Mouse (Mus musculus) lung, postnatal 0 days (tissue): ENCODE results near the gene Nox4. TPM values are rescaled to one million over a fixed set of nuclear protein-coding genes. Genes with fewer than 3 reads are reported as not detected.

Experiments used
- ATAC-seq: fragments of 200-750 bp; cut with Nextera tagmentation; 2 replicates; pipeline ENCODE4 v1.8.0; 2017; ENCODE audit warnings: moderate library complexity
- DNase-seq: peaks from one replicate; pipeline ENCODE4 v3.0.0-alpha.2; 2016; ENCODE audit warnings: low spot score
- H3K27ac ChIP-seq: fragments of 300-500 bp; sonication (generic); 2 replicates; pipeline ENCODE4 v1.5.1; 2014; ENCODE audit warnings: antibody characterized with exemption, mild to moderate bottlenecking, low read length, mixed read lengths
- H3K27me3 ChIP-seq: fragments of 300-500 bp; sonication (generic); replicated peaks from 2 replicates; pipeline ENCODE4 v1.6.1; 2014; ENCODE audit warnings: low read length, mixed read lengths; ENCODE audit not compliant: insufficient read depth
- H3K36me3 ChIP-seq: fragments of 300-500 bp; sonication (generic); 2 replicates; pipeline ENCODE4 v1.6.1; 2014; ENCODE audit warnings: low read length, mixed read lengths; ENCODE audit not compliant: insufficient read depth
- H3K4me1 ChIP-seq: fragments of 300-500 bp; sonication (generic); 2 replicates; pipeline ENCODE4 v1.6.1; 2014; ENCODE audit warnings: antibody characterized with exemption, low read depth, low read length, mixed read lengths; ENCODE audit not compliant: insufficient read depth
- H3K4me2 ChIP-seq: fragments of 300-500 bp; sonication (generic); replicated peaks from 2 replicates; pipeline ENCODE4 v1.6.1; 2014; ENCODE audit warnings: low read depth, mild to moderate bottlenecking, low read length, moderate library complexity, mixed read lengths
- H3K4me3 ChIP-seq: fragments of 300-500 bp; sonication (generic); 2 replicates; pipeline ENCODE4 v1.5.1; 2014; ENCODE audit warnings: low read depth, low read length
- H3K9ac ChIP-seq: fragments of 300-500 bp; sonication (generic); replicated peaks from 2 replicates; pipeline ENCODE4 v1.6.1; 2014; ENCODE audit warnings: low read depth, mild to moderate bottlenecking
- H3K9me3 ChIP-seq: fragments of 300-500 bp; sonication (generic); 2 replicates; pipeline ENCODE4 v1.6.1; 2016; ENCODE audit warnings: low read length, mixed read lengths
- CTCF ChIP-seq: IDR thresholded peaks from 2 replicates; pipeline ENCODE4 v1.5.1; 2016; ENCODE audit warnings: antibody characterized with exemption, mild to moderate bottlenecking
- EP300 ChIP-seq: IDR thresholded peaks from 2 replicates; pipeline ENCODE4 v1.6.1; 2016; ENCODE audit warnings: antibody characterized with exemption, mild to moderate bottlenecking, control low read depth
- WGBS: fragments of 180-500 bp; shearing (Covaris S2); extraction: QIAGEN DNeasy Blood & Tissue Kit; methylation state at CpG from one replicate; pipeline ENCODE4 v1.1.7; 2014; 5-methylcytosine and 5-hydroxymethylcytosine counted together
- polyA plus RNA-seq: library from polyadenylated mRNA; unstranded; fragments of >200 nt; fragmentation: Nextera tagmentation; extraction: Ambion mirVana; gene quantifications from 2 replicates; pipeline ENCODE4 v1.2.1, GENCODE M21; 2015

Gene Nox4
- polyA plus RNA-seq, 1 experiment from 2014 or later, result 13.9 TPM

DNA sequence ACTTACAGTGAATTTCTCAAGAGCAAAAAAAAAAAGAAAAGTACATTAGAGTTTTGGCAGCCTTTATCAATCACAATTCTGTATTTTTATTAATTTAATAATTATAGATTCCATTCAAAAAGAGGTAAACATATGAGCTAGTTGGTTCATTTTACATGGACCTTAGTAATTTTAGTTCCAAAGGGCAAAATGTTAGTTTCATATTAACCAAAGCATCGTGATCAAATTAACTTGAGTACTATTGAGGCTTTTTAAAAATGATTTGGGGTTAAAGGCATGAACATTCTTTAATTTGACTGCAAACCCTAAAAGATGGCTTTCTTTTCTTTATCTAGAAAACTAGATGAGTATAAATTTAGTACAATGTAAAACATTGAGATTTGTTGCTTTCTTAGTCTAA is 16.4 kb upstream of the Nox4 start:
- WGBS, result 87% methylated on average over 1 of the region's 1 CpGs
- Histone ChIP-seq H3K9me3 (no peaks in the 10 kb centered on the region), H3K4me3 (no peak overlapping the region), H3K4me2 (no peak overlapping the region), H3K36me3 (no peaks in the 10 kb centered on the region), H3K4me1 (no peaks in the 10 kb centered on the region), H3K27ac (no peak overlapping the region), H3K9ac (no peak overlapping the region), H3K27me3 (no peaks in the 10 kb centered on the region)
- TF ChIP-seq EP300 (no peak), CTCF (no peak)
- ATAC-seq (no peak), DNase-seq (no peak)

GRCm38 (mm10) chr7:87241139-87241538 is 4.8 kb upstream of the Nox4 start:
- Histone ChIP-seq H3K4me1 (no peaks in the 10 kb centered on the region), H3K27ac (no peak overlapping the region), H3K9me3 (no peaks in the 10 kb centered on the region), H3K4me3 (no peak overlapping the region), H3K9ac (no peak overlapping the region), H3K36me3 (no peaks in the 10 kb centered on the region), H3K27me3 (no peaks in the 10 kb centered on the region), H3K4me2 (no peak overlapping the region)
- no peak for DNase-seq
- TF ChIP-seq EP300 (no peak), CTCF (no peak)
- no peak for ATAC-seq
- 73% methylated on average over 1 of the region's 1 CpGs for WGBS

DNA sequence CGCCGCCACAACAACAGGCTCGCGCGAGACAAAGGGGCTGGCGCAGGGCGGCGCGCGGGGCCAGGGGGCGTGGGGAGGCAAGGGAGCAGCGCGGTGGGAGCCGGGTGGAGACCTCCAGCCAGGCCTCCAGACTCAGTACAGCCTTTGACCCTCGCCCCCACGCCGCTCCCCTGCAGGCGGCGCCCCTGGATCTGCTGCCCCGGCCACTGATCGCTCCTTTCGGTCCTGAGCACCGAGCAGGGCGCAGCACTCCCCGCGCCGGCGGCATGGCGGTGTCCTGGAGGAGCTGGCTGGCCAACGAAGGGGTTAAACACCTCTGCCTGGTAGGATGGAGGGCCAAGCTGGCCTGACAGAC is 661 bp downstream of the Nox4 start:
- Histone ChIP-seq H3K27ac (peak overlapping the region; percentile 71), H3K4me3 (peak overlapping the region; percentile 58), H3K9me3 (no peaks in the 10 kb centered on the region), H3K36me3 (no peaks in the 10 kb centered on the region), H3K4me2 (peak overlapping the region; percentile 79), H3K9ac (peak overlapping the region; percentile 44; the same call in 1 of the 2 replicates), H3K27me3 (no peaks in the 10 kb centered on the region), H3K4me1 (no peaks in the 10 kb centered on the region)
- under 1% methylated on average over 22 of the region's 30 CpGs for WGBS
- DNase-seq (peak; percentile 71), ATAC-seq (peak; percentile 94)
- TF ChIP-seq CTCF (peak; percentile 49), EP300 (no peak)

- 58% methylated on average over 1 of the region's 1 CpGs for WGBS
- H3K4me1 ChIP-seq, result no peaks in the 10 kb centered on the region
- peak overlapping the region; percentile 58 for H3K4me3 ChIP-seq
- H3K27me3 ChIP-seq, result no peaks in the 10 kb centered on the region
- ATAC-seq (no peak), DNase-seq (no peak)
- H3K36me3 ChIP-seq, result no peaks in the 10 kb centered on the region
- peak overlapping the region; percentile 44; the same call in 1 of the 2 replicates for H3K9ac ChIP-seq
- no peak for TF ChIP-seq CTCF
- TF ChIP-seq EP300, result no peak
- H3K27ac ChIP-seq, result peak overlapping the region; percentile 71
- peak overlapping the region; percentile 79 for H3K4me2 ChIP-seq
- no peaks in the 10 kb centered on the region for H3K9me3 ChIP-seq
Observed at GRCm38 (mm10) chr7:87246940-87247339, 1.0 kb downstream of the Nox4 start.

DNA sequence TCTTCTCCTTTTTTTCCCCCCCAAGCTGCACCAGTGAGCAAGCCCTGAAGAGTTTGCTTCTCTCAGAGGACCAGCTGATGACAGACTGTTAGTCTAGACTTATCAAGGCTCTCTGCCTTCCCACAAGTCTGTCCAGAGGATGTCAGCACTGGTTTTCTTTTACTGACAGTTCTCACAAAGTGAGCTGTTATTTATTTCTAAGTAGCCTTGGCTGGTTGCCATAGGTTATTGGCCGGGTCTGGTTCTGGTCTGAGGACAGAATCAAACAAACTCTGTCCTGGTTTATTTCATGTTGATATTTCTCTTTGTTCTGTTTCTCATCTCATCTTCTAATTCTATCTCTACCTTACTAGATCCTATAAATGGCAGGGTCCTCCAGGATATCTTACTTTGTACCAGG is 2.0 kb downstream of the Nox4 start:
- Histone ChIP-seq H3K9me3 (no peaks in the 10 kb centered on the region), H3K27me3 (no peaks in the 10 kb centered on the region), H3K4me1 (no peaks in the 10 kb centered on the region), H3K27ac (no peak overlapping the region), H3K9ac (no peak overlapping the region), H3K4me2 (peak overlapping the region; percentile 79; the same call in 1 of the 2 replicates), H3K4me3 (peak overlapping the region; percentile 58; the same call in 1 of the 2 replicates), H3K36me3 (no peaks in the 10 kb centered on the region)
- 7% methylated on average over 1 of the region's 1 CpGs for WGBS
- TF ChIP-seq CTCF, result no peak
- TF ChIP-seq EP300, result no peak
- ATAC-seq (peak; percentile 20; the same call in 1 of the 2 replicates), DNase-seq (peak; percentile 43)

DNA sequence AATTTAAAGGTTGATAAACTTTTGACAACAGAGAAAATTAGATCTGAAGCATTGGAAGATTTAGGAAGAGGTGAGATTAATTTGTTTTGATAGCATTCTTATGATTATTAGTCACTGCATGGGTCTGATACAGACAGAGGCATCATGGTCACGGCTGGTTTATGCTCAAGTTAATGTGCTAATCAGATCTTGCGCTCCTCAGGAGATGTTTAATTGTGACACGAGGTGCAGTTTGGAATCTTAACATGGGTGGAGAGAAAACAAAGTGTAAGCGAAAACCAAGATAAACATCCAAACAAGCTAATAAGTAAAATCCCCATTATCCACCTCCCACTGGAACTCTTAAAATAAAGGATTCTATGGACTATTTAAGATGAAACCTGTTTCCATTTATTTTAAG is 6.2 kb downstream of the Nox4 start:
- H3K9ac ChIP-seq, result no peak overlapping the region
- H3K27me3 ChIP-seq, result no peaks in the 10 kb centered on the region
- no peaks in the 10 kb centered on the region for H3K36me3 ChIP-seq
- no peak overlapping the region for H3K4me3 ChIP-seq
- H3K4me2 ChIP-seq, result no peak overlapping the region
- WGBS, result 79% methylated on average over 4 of the region's 4 CpGs
- H3K9me3 ChIP-seq, result no peaks in the 10 kb centered on the region
- no peaks in the 10 kb centered on the region for H3K4me1 ChIP-seq
- DNase-seq (no peak), ATAC-seq (no peak)
- TF ChIP-seq EP300 (no peak), CTCF (no peak)
- no peak overlapping the region for H3K27ac ChIP-seq

GRCm38 (mm10) chr7:87277225-87277624 is 31.3 kb downstream of the Nox4 start:
- no peak overlapping the region for H3K4me2 ChIP-seq
- H3K27me3 ChIP-seq, result no peaks in the 10 kb centered on the region
- no peak overlapping the region for H3K27ac ChIP-seq
- no peaks in the 10 kb centered on the region for H3K9me3 ChIP-seq
- no peaks in the 10 kb centered on the region for H3K36me3 ChIP-seq
- DNase-seq (peak; percentile 66), ATAC-seq (no peak)
- H3K4me1 ChIP-seq, result no peaks in the 10 kb centered on the region
- H3K4me3 ChIP-seq, result no peak overlapping the region
- 2% methylated on average over 1 of the region's 1 CpGs for WGBS
- H3K9ac ChIP-seq, result no peak overlapping the region
- peak; percentile 68 for TF ChIP-seq CTCF
- TF ChIP-seq EP300, result no peak
